Mouse (Mus musculus) forebrain, postnatal 0 days (tissue): ENCODE results near the gene Gpa33. TPM values are rescaled to one million over a fixed set of nuclear protein-coding genes. Genes with fewer than 3 reads are reported as not detected.
"Not testable (repeated sequence)": the region's sequence is repeated elsewhere in the genome, so short reads cannot be mapped to it uniquely, and the experiment has no call there.

Experiments used
- ATAC-seq: fragments of 200-750 bp; cut with Nextera tagmentation; 2 replicates; pipeline ENCODE4 v1.8.0; 2017; ENCODE audit warnings: mild to moderate bottlenecking, moderate library complexity
- DNase-seq: peaks from one replicate; pipeline ENCODE4 v3.0.0-alpha.2; 2015
- H3K27ac ChIP-seq: fragments of 300-500 bp; sonication (generic); 2 replicates; pipeline ENCODE4 v1.5.1; 2014; ENCODE audit warnings: low read depth, mild to moderate bottlenecking, antibody characterized with exemption, low read length, moderate library complexity, mixed read lengths
- H3K27me3 ChIP-seq: fragments of 300-500 bp; sonication (generic); 2 replicates; pipeline ENCODE4 v1.6.1; 2014; ENCODE audit warnings: mild to moderate bottlenecking, low read length, mixed read lengths; ENCODE audit not compliant: insufficient read depth
- H3K36me3 ChIP-seq: fragments of 300-500 bp; sonication (generic); 2 replicates; pipeline ENCODE4 v1.6.1; 2014; ENCODE audit warnings: mild to moderate bottlenecking, moderate library complexity; ENCODE audit not compliant: insufficient read depth
- H3K4me1 ChIP-seq: fragments of 300-500 bp; sonication (generic); 2 replicates; pipeline ENCODE4 v1.6.1; 2014; ENCODE audit warnings: antibody characterized with exemption; ENCODE audit not compliant: insufficient read depth
- H3K4me2 ChIP-seq: fragments of 300-500 bp; sonication (generic); 2 replicates; pipeline ENCODE4 v1.6.1; 2014; ENCODE audit warnings: low read depth, mild to moderate bottlenecking, moderate library complexity
- H3K4me3 ChIP-seq: fragments of 300-500 bp; sonication (generic); 2 replicates; pipeline ENCODE4 v1.5.1; 2014; ENCODE audit warnings: low read depth, low read length, mixed read lengths
- H3K9ac ChIP-seq: fragments of 300-500 bp; sonication (generic); 2 replicates; pipeline ENCODE4 v1.6.1; 2014; ENCODE audit warnings: mild to moderate bottlenecking
- H3K9me3 ChIP-seq: fragments of 300-500 bp; sonication (generic); 2 replicates; pipeline ENCODE4 v1.6.1; 2016; ENCODE audit warnings: low read length
- CTCF ChIP-seq: sonication (generic); IDR thresholded peaks from 2 replicates; pipeline ENCODE4 v1.5.1; 2016; ENCODE audit warnings: antibody characterized with exemption, control low read depth, low read depth
- WGBS: fragments of 180-500 bp; shearing (Covaris S2); extraction: QIAGEN DNeasy Blood & Tissue Kit; methylation state at CpG from one replicate; pipeline ENCODE4 v1.1.7; 2014; 5-methylcytosine and 5-hydroxymethylcytosine counted together
- polyA plus RNA-seq: library from polyadenylated mRNA; unstranded; fragments of >200 nt; fragmentation: Nextera tagmentation; extraction: Ambion mirVana; gene quantifications from 2 replicates; pipeline ENCODE4 v1.2.1, GENCODE M21; 2015
- total RNA-seq: library from RNA; depleted of rRNA; stranded (reverse); fragments of >200 nt; gene quantifications from 2 replicates; pipeline ENCODE4 v1.2.3, GENCODE M21; 2014

Gpa33 gene
- total and polyA plus RNA-seq, 2 experiments from 2014 or later, result 0.14 to 0.23 TPM

DNA sequence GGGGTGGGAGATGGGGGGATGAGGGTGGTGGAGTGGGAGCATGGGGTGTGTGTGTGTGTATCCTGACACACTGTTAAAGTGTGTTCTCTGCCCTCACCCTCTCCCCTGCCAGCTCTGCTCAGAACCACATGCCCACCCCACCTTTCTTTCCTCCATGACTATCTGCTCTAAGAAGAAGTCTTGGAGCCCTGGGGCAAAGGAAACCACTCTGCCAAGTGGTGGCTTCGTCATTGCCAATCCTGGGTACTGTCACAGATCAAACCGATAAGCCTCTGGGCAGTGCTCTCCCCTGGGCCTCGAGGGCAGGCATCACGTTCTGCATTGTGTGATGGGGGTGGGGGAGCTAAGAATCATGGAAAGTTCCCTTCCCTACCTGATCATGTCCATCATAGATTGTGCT, 2.3 kb downstream of the Gpa33 start:
- DNase-seq (no peak), ATAC-seq (no peak)
- 65% methylated on average over 4 of the region's 4 CpGs for WGBS
- no peaks in the 10 kb centered on the region for H3K4me1 ChIP-seq
- no peak overlapping the region for H3K4me2 ChIP-seq
- no peaks in the 10 kb centered on the region for H3K9me3 ChIP-seq
- H3K4me3 ChIP-seq, result no peak overlapping the region
- H3K9ac ChIP-seq, result no peak overlapping the region
- H3K36me3 ChIP-seq, result no peaks in the 10 kb centered on the region
- H3K27ac ChIP-seq, result no peak overlapping the region
- TF ChIP-seq CTCF, result no peak
- H3K27me3 ChIP-seq, result no peaks in the 10 kb centered on the region

DNA sequence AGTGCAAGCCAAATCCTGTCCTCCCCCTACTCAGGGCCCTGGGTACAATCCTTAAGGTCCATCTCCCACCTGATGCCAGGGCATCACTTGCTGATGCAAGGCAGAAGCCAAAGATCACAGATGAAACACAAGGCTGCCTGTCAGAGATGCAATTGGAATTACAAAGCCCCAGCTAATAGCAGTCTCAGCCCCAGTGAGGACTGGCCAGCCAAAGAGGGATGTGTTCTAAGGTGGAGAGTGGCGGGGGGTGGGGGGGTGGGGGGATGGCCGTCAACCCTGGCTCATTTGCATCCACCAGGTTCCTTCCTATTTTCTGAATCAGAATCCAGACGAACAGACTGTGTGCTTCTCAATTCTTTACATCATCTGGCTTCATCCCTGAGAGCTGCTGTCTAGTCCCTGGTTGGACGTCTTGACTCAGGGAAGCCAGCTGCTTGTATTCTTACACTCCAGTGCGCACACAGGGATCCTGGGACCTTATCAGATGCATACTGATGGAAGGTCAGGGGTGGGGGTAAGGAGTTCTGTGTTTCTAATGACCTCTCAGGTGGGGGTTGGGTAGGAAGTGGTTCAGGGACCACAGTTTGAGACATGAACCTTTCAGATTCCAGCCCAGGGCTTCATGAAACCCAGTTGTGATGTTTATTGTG, 5.2 kb downstream of the Gpa33 start:
- no peak for TF ChIP-seq CTCF
- H3K9ac ChIP-seq, result no peak overlapping the region
- no peak for ATAC-seq
- no peaks in the 10 kb centered on the region for H3K27me3 ChIP-seq
- no peak overlapping the region for H3K4me3 ChIP-seq
- no peak for DNase-seq
- no peak overlapping the region for H3K4me2 ChIP-seq
- 42% methylated on average over 5 of the region's 5 CpGs for whole genome bisulfite sequencing
- no peak overlapping the region for H3K27ac ChIP-seq
- H3K9me3 ChIP-seq, result no peaks in the 10 kb centered on the region
- H3K4me1 ChIP-seq, result no peaks in the 10 kb centered on the region
- no peaks in the 10 kb centered on the region for H3K36me3 ChIP-seq

DNA sequence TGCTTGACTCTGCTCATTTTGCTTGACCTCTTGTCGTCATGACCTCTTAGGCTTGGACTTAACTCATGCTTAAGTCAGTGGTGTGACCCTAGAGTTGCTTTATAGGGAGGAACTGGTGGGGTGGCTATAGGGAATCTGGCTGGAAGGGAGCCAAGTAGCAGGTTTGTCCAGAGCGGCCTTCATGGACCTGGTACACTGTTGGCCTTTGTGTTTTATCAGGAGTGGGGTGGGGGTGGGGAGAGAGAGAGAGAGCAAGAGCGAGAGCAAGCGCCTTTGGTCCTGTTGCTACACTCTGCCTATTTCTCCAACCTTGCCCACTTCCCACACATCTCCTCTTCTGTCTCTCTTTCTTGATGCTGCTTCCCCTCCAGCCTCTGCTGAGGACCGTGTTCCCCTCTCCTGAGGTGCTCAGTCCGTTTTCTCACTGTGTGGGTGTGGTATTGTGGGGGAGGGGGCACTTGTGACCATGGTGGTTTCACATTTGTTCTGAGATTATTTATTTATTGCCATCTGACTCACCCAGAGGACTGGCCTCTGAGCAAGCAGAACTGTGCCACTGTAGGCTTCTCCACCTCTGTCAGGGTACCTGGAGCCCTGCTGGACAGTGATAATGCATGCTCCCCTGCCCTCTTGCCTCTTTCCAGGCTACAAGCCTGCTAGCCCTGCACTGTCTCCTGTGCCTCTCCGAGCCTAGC, 7.4 kb downstream of the Gpa33 start:
- H3K9me3 ChIP-seq, result no peaks in the 10 kb centered on the region
- no peak overlapping the region for H3K9ac ChIP-seq
- no peak overlapping the region for H3K27ac ChIP-seq
- no peak overlapping the region for H3K4me2 ChIP-seq
- no peak for TF ChIP-seq CTCF
- DNase-seq (no peak), ATAC-seq (no peak)
- no peak overlapping the region for H3K4me3 ChIP-seq
- 77% methylated on average over 7 of the region's 7 CpGs for WGBS
- no peaks in the 10 kb centered on the region for H3K4me1 ChIP-seq
- H3K27me3 ChIP-seq, result no peaks in the 10 kb centered on the region
- H3K36me3 ChIP-seq, result no peaks in the 10 kb centered on the region

DNA sequence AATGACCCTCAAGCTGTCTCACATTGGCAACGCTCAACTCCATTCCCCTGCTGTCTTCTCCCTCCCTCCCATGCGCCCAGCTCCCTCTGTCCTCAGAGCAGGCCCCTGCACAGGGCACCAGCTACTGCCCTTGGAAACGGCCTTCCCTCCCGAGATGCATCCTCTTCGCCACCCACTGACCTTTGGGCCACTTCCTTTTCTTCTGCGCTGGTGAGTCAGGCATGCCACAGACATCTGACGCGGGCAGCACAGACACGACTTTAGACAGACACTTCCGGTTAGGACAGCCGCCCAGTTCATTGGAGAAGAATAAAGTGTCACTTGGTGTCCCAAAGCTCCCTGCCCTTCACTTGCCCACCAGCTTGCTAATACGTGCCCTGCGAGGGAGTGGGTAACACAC, 8.1 kb downstream of the Gpa33 start:
- Histone ChIP-seq H3K4me2 (no peak overlapping the region), H3K27me3 (no peaks in the 10 kb centered on the region), H3K4me1 (no peaks in the 10 kb centered on the region), H3K27ac (no peak overlapping the region), H3K9ac (no peak overlapping the region), H3K9me3 (no peaks in the 10 kb centered on the region), H3K36me3 (no peaks in the 10 kb centered on the region), H3K4me3 (no peak overlapping the region)
- ATAC-seq (no peak), DNase-seq (no peak)
- WGBS, result 78% methylated on average over 13 of the region's 13 CpGs
- no peak for TF ChIP-seq CTCF

DNA sequence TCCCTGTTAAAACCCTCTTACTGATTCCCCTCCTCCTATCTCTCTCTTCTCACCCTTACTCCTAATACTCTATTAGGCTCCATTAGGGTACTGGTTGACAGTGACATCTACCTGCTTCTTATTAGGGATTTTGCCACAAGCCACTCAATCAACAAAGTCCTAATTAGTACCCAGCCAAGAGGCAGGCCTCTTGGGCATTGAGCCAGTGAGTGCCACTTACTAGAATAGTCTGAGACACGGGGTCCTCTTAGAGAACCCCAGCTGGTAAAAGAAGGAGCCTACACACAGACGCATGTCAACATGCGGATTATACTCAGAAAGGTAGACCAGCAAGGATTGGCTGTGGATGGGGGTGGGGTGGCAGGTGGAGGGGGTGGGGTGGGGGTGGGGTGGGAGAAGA, 9.1 kb downstream of the Gpa33 start:
- no peaks in the 10 kb centered on the region for H3K9me3 ChIP-seq
- no peak overlapping the region for H3K9ac ChIP-seq
- 44% methylated on average over 3 of the region's 3 CpGs for WGBS
- ATAC-seq, result no peak
- no peak overlapping the region for H3K4me2 ChIP-seq
- no peaks in the 10 kb centered on the region for H3K36me3 ChIP-seq
- no peak overlapping the region for H3K4me3 ChIP-seq
- H3K27ac ChIP-seq, result no peak overlapping the region
- DNase-seq, result no peak
- H3K4me1 ChIP-seq, result no peaks in the 10 kb centered on the region
- no peak for TF ChIP-seq CTCF
- no peaks in the 10 kb centered on the region for H3K27me3 ChIP-seq

DNA sequence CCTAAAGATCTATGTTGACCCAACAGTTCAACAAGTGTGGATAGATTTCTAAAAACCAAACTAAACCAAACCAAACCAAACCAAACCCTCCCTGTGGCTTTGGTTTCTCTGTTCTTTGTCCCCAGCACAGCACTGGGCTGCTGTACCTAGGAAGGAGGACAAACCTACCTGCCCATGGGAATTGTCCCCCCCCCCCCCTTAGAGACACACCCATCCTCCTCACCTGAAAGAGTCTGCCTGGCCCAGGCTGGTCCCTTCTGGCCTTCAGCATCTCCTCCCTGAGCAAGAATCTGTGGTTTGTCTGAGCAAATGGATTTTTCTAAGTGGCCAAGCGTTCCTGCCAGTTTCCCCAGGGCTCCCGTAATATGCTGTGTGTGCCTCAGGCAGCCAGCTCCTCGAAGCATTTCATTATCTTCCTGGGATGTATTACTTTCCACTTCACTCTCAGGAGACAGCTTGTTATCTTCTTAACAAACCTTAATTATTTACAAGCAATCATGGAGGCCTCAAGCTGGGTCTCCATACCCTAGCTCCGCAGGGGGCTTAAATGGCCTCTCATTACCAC, 9.7 kb downstream of the Gpa33 start:
- no peak for DNase-seq
- H3K27ac ChIP-seq, result no peak overlapping the region
- no peaks in the 10 kb centered on the region for H3K36me3 ChIP-seq
- 37% methylated on average over 4 of the region's 4 CpGs for WGBS
- H3K4me3 ChIP-seq, result no peak overlapping the region
- ATAC-seq, result no peak
- H3K4me1 ChIP-seq, result no peaks in the 10 kb centered on the region
- no peak overlapping the region for H3K4me2 ChIP-seq
- no peak for TF ChIP-seq CTCF
- no peak overlapping the region for H3K9ac ChIP-seq
- no peaks in the 10 kb centered on the region for H3K27me3 ChIP-seq
- H3K9me3 ChIP-seq, result no peaks in the 10 kb centered on the region

DNA sequence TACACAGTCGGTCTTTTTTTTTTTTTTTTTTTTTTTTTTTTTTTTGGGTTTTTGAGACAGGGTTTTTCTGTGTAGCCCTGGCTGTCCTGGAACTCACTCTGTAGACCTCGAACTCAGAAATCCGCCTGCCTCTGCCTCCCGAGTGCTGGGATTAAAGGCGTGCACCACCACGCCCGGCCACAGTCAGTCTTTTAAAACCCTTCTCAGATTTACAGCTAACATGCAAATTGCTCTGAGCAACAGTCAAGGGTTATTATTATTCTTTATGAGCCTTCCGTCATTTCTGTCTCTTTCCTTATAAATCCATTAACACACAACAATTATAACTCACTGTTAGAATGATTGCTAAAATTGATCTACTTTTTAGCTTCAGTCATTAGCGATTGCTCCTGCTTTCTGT, 11.8 kb downstream of the Gpa33 start:
- not testable (repeated sequence) for ATAC-seq, H3K4me1 ChIP-seq, H3K27ac ChIP-seq, H3K9me3 ChIP-seq, H3K27me3 ChIP-seq, H3K9ac ChIP-seq, H3K4me3 ChIP-seq, H3K36me3 ChIP-seq, DNase-seq, H3K4me2 ChIP-seq
- 93% methylated on average over 9 of the region's 9 CpGs for WGBS
